Mouse (Mus musculus): Measurements from ENCODE around the gene Cryba2.

DNA sequence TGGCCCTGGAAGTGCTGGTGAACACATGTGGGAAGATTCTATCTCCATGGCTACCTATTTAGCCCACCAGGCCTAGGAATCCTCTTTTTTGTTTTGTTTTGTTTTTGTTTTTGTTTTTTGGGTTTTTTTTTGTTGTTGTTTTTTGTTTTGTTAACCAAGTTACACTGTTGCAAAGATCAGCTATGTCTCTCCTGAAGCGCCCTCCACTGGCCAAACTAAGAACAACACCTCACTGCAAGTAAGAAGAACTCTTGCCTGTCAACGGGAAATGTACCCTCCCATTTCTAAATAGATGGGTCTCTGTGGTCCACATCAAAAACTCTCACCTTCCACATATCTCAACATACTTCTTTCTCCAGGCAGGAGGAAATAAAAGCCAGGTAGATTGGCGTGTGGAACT lies 8.7 kb upstream of the Cryba2 start:
- TF ChIP-seq CTCF (IDR thresholded peaks at IDR 0.05; ENCODE audit: extremely low read depth, insufficient read depth, low read length) (peak; percentile 52), POLR2A (IDR thresholded peaks at IDR 0.05; ENCODE audit: extremely low read depth, insufficient read depth, low read length) (no peak)

Measured in cortical plate, adult 2 months (tissue).